Mouse (Mus musculus) layer of hippocampus, adult 9-10 months (tissue): ENCODE data around the gene 4930507D05Rik.
"Not testable (repeated sequence)": the region's sequence is repeated elsewhere in the genome, so short reads cannot be mapped to it uniquely, and the experiment has no call there.

Experiments used
- DNase-seq: peaks from one replicate; pipeline ENCODE4 v3.0.0; 2022; ENCODE audit warnings: low spot score

Gene 4930507D05Rik

DNA sequence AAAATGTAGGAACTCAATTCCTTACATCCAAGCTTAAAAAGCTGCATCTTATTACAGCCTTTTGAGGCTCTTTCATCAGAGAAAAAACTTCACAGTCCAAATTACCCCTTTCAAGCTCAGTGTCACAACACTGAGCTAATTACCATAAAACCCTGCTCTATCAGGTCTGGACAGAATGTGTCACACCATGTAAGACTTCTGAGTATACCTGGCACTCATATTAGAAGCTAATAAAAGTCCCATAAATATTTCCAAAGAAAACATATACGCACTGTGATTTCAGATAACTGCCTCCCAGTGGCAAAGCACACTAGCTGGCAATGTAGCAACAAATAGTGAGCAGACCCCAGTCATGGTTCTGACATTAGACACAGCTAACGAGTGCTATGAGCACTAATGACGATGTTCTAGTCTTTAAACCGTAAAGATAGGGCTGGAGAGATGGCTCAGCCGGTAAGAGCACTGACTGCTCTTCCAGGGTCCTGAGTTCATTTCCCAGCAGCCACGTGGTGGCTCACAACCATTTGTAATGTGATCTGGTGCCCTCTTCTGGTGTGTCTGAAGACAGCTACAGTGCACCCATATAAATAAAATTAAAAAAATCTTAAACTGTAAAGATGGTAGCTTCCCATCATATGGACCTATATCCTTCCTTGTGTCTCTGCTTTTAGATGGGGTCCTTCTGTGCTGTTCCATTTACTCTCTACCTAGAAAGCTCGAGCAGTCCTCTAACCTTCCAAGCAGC, 32.0 kb downstream of the 4930507D05Rik start:
- DNase-seq, result no peak

GRCm38 (mm10) chr10:62485878-62486582, 36.7 kb downstream of the 4930507D05Rik start:
- no peak for DNase-seq

GRCm38 (mm10) chr10:62486618-62487415, 37.5 kb downstream of the 4930507D05Rik start, which contains the start of gene Vps26a:
Gene Vps26a, minus strand, starts transcription at chr10:62486805.
- DNase-seq, result peak; percentile 97

GRCm38 (mm10) chr10:62488266-62488665, 39.0 kb downstream of the 4930507D05Rik start:
- DNase-seq, result no peak

DNA sequence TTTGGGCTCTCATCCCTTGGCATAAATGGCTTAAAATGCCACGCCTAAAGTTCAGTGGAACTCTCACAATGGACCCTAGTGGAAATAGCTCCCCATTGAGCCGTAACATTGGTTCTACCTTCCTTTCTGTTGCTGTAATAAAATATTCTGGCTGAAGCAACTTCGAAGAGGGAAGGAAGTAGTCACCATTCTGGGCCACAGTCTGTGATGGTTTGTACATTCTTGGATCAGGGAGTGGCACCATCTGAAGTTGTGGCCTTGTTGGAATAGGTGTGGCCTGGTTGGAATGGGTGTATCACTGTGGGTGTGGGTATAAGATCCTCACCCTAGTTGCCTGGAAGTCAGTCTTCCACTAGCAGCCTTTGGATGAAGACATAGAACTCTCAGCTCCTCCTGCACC, 42.4 kb downstream of the 4930507D05Rik start:
- not testable (repeated sequence) for DNase-seq

DNA sequence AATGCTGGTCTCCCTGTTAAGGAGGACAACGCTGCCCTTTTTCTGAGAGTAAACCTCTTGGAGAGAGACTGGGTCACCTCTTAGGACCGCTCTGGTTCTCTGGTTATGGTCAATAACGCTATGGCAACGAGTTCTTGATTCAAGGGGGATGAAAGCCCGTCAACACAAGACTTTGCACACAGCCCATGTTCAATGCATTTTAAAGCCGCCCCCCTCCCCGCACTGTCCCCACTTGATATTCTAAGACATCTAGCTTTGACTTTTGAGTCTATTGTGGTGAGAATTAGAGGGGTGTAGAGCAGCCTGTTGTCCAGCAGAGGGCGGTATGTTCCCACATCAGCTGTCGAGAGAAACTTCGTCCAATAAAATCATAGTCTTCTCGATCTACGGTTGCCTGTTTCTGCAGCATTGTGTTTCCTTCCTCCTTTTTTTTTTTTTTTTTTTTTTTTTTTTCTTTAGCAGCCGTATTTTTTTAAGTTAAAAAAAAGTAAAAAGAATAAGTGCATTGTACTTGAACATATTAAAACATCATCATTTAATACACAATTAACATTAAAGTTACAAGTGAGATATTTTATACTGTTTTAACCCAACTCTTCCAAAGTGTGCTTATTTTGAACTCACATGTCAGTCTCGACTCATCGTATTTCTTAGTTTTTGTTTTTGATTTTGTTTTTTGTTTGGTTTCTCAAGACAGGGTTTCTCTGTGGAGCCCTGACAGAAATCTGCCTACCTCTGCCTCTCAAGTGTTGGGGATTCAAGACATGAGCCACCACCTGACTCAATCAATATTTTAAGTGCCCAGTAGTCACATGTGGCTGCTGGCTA, 51.0 kb downstream of the 4930507D05Rik start:
- peak; percentile 74 for DNase-seq
